Mouse (Mus musculus) myocyte (in vitro differentiated cells): ENCODE measurements around the gene Abcb6.

ENCODE experiments used
- CEBPB ChIP-seq: IDR thresholded peaks from 2 replicates; pipeline ENCODE4 v1.6.1; 2011; ENCODE audit warnings: mild to moderate bottlenecking, moderate library complexity; ENCODE audit not compliant: poor library complexity, insufficient read depth, severe bottlenecking
- MAX ChIP-seq: IDR thresholded peaks from one replicate; pipeline ENCODE4 v1.6.1; 2011; ENCODE audit warnings: low read depth, mild to moderate bottlenecking, control low read depth
- REST ChIP-seq: IDR thresholded peaks from one replicate; pipeline ENCODE4 v1.6.1; 2011; ENCODE audit warnings: mild to moderate bottlenecking, control low read depth, moderate library complexity; ENCODE audit not compliant: insufficient read depth, insufficient read length
- USF1 ChIP-seq: IDR thresholded peaks from one replicate; pipeline ENCODE4 v1.6.1; 2011; ENCODE audit warnings: low read depth, mild to moderate bottlenecking, control low read depth, moderate library complexity

GRCm38 (mm10) chr1:75187126-75187525, 6.9 kb upstream of the Abcb6 start:
- TF ChIP-seq MAX (no peak), CEBPB (no peak), REST (no peak), USF1 (no peak)
